Mouse (Mus musculus) heart, embryonic 10.5 days (tissue): ENCODE measurements at regions not wholly inside any gene's neighbourhood (a gene's known extent, or its start where the extent isn't known, plus 50 kb on each side); places are given as distances from the start of the nearest gene placed in this dataset.

Experiments used
- DNase-seq: peaks from one replicate; pipeline ENCODE4 v3.0.0-alpha.2; 2017; ENCODE audit warnings: low spot score
- H3K27ac ChIP-seq: fragments of 300-500 bp; sonication (generic); 2 replicates; pipeline ENCODE4 v1.5.1; 2016; ENCODE audit warnings: mild to moderate bottlenecking
- H3K27me3 ChIP-seq: fragments of 300-500 bp; sonication (generic); 2 replicates; pipeline ENCODE4 v1.6.1; 2016; ENCODE audit warnings: mild to moderate bottlenecking; ENCODE audit not compliant: poor library complexity, insufficient read depth, severe bottlenecking
- H3K36me3 ChIP-seq: fragments of 300-500 bp; sonication (generic); 2 replicates; pipeline ENCODE4 v1.6.1; 2016; ENCODE audit warnings: mild to moderate bottlenecking, moderate library complexity
- H3K4me1 ChIP-seq: fragments of 300-500 bp; sonication (generic); 2 replicates; pipeline ENCODE4 v1.6.1; 2016; ENCODE audit warnings: mild to moderate bottlenecking
- H3K4me3 ChIP-seq: fragments of 300-500 bp; sonication (generic); 2 replicates; pipeline ENCODE4 v1.5.1; 2016; ENCODE audit warnings: mild to moderate bottlenecking, moderate library complexity
- H3K9me3 ChIP-seq: fragments of 300-500 bp; sonication (generic); 2 replicates; pipeline ENCODE4 v1.6.1; 2016; ENCODE audit warnings: mild to moderate bottlenecking, moderate library complexity
- WGBS: fragments of 180-500 bp; shearing (Covaris S2); methylation state at CpG from one replicate; pipeline ENCODE4 v1.1.7; 2016; 5-methylcytosine and 5-hydroxymethylcytosine counted together

GRCm38 (mm10) chr12:107711017-107711416 lies 222.6 kb downstream of the 3110018I06Rik start:
- Histone ChIP-seq H3K4me3 (no peak overlapping the region), H3K27ac (no peak overlapping the region), H3K4me1 (peaks cover 5% of the 10 kb centered on the region), H3K36me3 (no peaks in the 10 kb centered on the region), H3K27me3 (peaks cover 4% of the 10 kb centered on the region; the same call in 1 of the 2 replicates), H3K9me3 (peaks cover 6% of the 10 kb centered on the region; the same call in 1 of the 2 replicates)
- DNase-seq, result no peak
- 65% methylated on average over 7 of the region's 7 CpGs for WGBS

GRCm38 (mm10) chr12:107711675-107712074 lies 223.2 kb downstream of the 3110018I06Rik start:
- WGBS, result 50% methylated on average over 3 of the region's 3 CpGs
- no peak overlapping the region for H3K27ac ChIP-seq
- DNase-seq, result no peak

GRCm38 (mm10) chr12:107713191-107713590 lies 224.8 kb downstream of the 3110018I06Rik start:
- Histone ChIP-seq H3K9me3 (no peaks in the 10 kb centered on the region), H3K36me3 (no peaks in the 10 kb centered on the region), H3K4me3 (no peak overlapping the region), H3K27ac (no peak overlapping the region), H3K27me3 (peaks cover 4% of the 10 kb centered on the region; the same call in 1 of the 2 replicates), H3K4me1 (peaks cover 11% of the 10 kb centered on the region)
- 79% methylated on average over 14 of the region's 14 CpGs for whole genome bisulfite sequencing
- no peak for DNase-seq

More at GRCm38 (mm10) chr12:107711675-107712074, 223.2 kb downstream of the 3110018I06Rik start:
- H3K4me3 ChIP-seq, result no peak overlapping the region
- H3K36me3 ChIP-seq, result no peaks in the 10 kb centered on the region
- H3K4me1 ChIP-seq, result peaks cover 5% of the 10 kb centered on the region
- H3K9me3 ChIP-seq, result peaks cover 6% of the 10 kb centered on the region; the same call in 1 of the 2 replicates
- H3K27me3 ChIP-seq, result peaks cover 4% of the 10 kb centered on the region; the same call in 1 of the 2 replicates

GRCm38 (mm10) chr12:107714846-107715245 lies 226.4 kb downstream of the 3110018I06Rik start:
- H3K4me3 ChIP-seq, result no peak overlapping the region
- WGBS, result 81% methylated on average over 2 of the region's 2 CpGs
- H3K4me1 ChIP-seq, result peaks cover 14% of the 10 kb centered on the region
- no peaks in the 10 kb centered on the region for H3K9me3 ChIP-seq
- DNase-seq, result no peak
- H3K27ac ChIP-seq, result no peak overlapping the region
- H3K36me3 ChIP-seq, result no peaks in the 10 kb centered on the region
- H3K27me3 ChIP-seq, result peaks cover 4% of the 10 kb centered on the region; the same call in 1 of the 2 replicates

- no peak for DNase-seq
- no peaks in the 10 kb centered on the region for H3K36me3 ChIP-seq
- H3K27ac ChIP-seq, result no peak overlapping the region
- WGBS, result 64% methylated on average over 6 of the region's 6 CpGs
- H3K4me3 ChIP-seq, result no peak overlapping the region
- H3K4me1 ChIP-seq, result peaks cover 14% of the 10 kb centered on the region
- no peaks in the 10 kb centered on the region for H3K9me3 ChIP-seq
- peaks cover 4% of the 10 kb centered on the region; the same call in 1 of the 2 replicates for H3K27me3 ChIP-seq
Measured at GRCm38 (mm10) chr12:107715871-107716270, 227.4 kb downstream of the 3110018I06Rik start.

GRCm38 (mm10) chr12:107720941-107721340 lies 232.5 kb downstream of the 3110018I06Rik start:
- H3K9me3 ChIP-seq, result no peaks in the 10 kb centered on the region
- H3K27ac ChIP-seq, result no peak overlapping the region
- 0 out of 2 replicates have a peak, but pooled peaks cover 5% of the 10 kb centered on the region for H3K27me3 ChIP-seq
- no peak for DNase-seq
- H3K4me3 ChIP-seq, result no peak overlapping the region
- 84% methylated on average over 6 of the region's 6 CpGs for WGBS
- H3K36me3 ChIP-seq, result no peaks in the 10 kb centered on the region
- peaks cover 9% of the 10 kb centered on the region for H3K4me1 ChIP-seq

- no peak for DNase-seq
- Histone ChIP-seq H3K4me3 (no peak overlapping the region), H3K27me3 (0 out of 2 replicates have a peak, but pooled peaks cover 5% of the 10 kb centered on the region), H3K4me1 (peaks cover 3% of the 10 kb centered on the region), H3K36me3 (no peaks in the 10 kb centered on the region), H3K9me3 (0 out of 2 replicates have a peak, but pooled peaks cover 3% of the 10 kb centered on the region), H3K27ac (no peak overlapping the region)
- 82% methylated on average over 9 of the region's 9 CpGs for WGBS
Measured at GRCm38 (mm10) chr12:107723062-107723859, 234.8 kb downstream of the 3110018I06Rik start.

- 0 out of 2 replicates have a peak, but pooled peaks cover 3% of the 10 kb centered on the region for H3K9me3 ChIP-seq
- WGBS, result 78% methylated on average over 14 of the region's 14 CpGs
- DNase-seq, result no peak
- no peak overlapping the region for H3K27ac ChIP-seq
- H3K4me1 ChIP-seq, result no peaks in the 10 kb centered on the region
- no peaks in the 10 kb centered on the region for H3K36me3 ChIP-seq
- H3K27me3 ChIP-seq, result 0 out of 2 replicates have a peak, but pooled peaks cover 5% of the 10 kb centered on the region
- no peak overlapping the region for H3K4me3 ChIP-seq
Measured at GRCm38 (mm10) chr12:107723860-107724320, 235.5 kb downstream of the 3110018I06Rik start.

- no peak for DNase-seq
- no peak overlapping the region for H3K27ac ChIP-seq
- H3K36me3 ChIP-seq, result no peaks in the 10 kb centered on the region
- 0 out of 2 replicates have a peak, but pooled peaks cover 3% of the 10 kb centered on the region for H3K9me3 ChIP-seq
- WGBS, result 73% methylated on average over 8 of the region's 8 CpGs
- no peak overlapping the region for H3K4me3 ChIP-seq
- no peaks in the 10 kb centered on the region for H3K4me1 ChIP-seq
- H3K27me3 ChIP-seq, result 0 out of 2 replicates have a peak, but pooled peaks cover 5% of the 10 kb centered on the region
Measured at GRCm38 (mm10) chr12:107724467-107724866, 236.0 kb downstream of the 3110018I06Rik start.

GRCm38 (mm10) chr12:107728865-107729264 lies 240.4 kb downstream of the 3110018I06Rik start:
- Histone ChIP-seq H3K9me3 (0 out of 2 replicates have a peak, but pooled peaks cover 3% of the 10 kb centered on the region), H3K27me3 (peaks cover 8% of the 10 kb centered on the region; the same call in 1 of the 2 replicates), H3K27ac (no peak overlapping the region), H3K4me1 (no peaks in the 10 kb centered on the region), H3K4me3 (no peak overlapping the region), H3K36me3 (no peaks in the 10 kb centered on the region)
- DNase-seq, result no peak
- 78% methylated on average over 6 of the region's 6 CpGs for WGBS

- Histone ChIP-seq H3K27me3 (peaks cover 11% of the 10 kb centered on the region; the same call in 1 of the 2 replicates), H3K36me3 (no peaks in the 10 kb centered on the region), H3K27ac (no peak overlapping the region), H3K9me3 (0 out of 2 replicates have a peak, but pooled peaks cover 3% of the 10 kb centered on the region), H3K4me1 (no peaks in the 10 kb centered on the region), H3K4me3 (no peak overlapping the region)
- 82% methylated on average over 11 of the region's 11 CpGs for WGBS
- DNase-seq, result no peak
Measured at GRCm38 (mm10) chr12:107729301-107729700, 240.9 kb downstream of the 3110018I06Rik start.

GRCm38 (mm10) chr12:107730940-107731339 lies 242.5 kb downstream of the 3110018I06Rik start:
- Histone ChIP-seq H3K27me3 (peaks cover 11% of the 10 kb centered on the region; the same call in 1 of the 2 replicates), H3K36me3 (no peaks in the 10 kb centered on the region), H3K27ac (no peak overlapping the region), H3K4me3 (no peak overlapping the region), H3K9me3 (0 out of 2 replicates have a peak, but pooled peaks cover 3% of the 10 kb centered on the region), H3K4me1 (no peaks in the 10 kb centered on the region)
- DNase-seq, result no peak
- WGBS, result 75% methylated on average over 4 of the region's 4 CpGs

- Histone ChIP-seq H3K4me3 (no peak overlapping the region), H3K9me3 (no peaks in the 10 kb centered on the region), H3K36me3 (no peaks in the 10 kb centered on the region), H3K27me3 (peaks cover 11% of the 10 kb centered on the region; the same call in 1 of the 2 replicates), H3K27ac (no peak overlapping the region), H3K4me1 (no peaks in the 10 kb centered on the region)
- no peak for DNase-seq
- 85% methylated on average over 6 of the region's 6 CpGs for WGBS
Measured at GRCm38 (mm10) chr12:107734536-107734935, 246.1 kb downstream of the 3110018I06Rik start.
